Mouse (Mus musculus) spleen, postnatal 14 days (tissue): ENCODE measurements around the gene Agap1.

Experiments
- DNase-seq, 2 experiments: peaks; one replicate each; pipeline ENCODE4 v3.0.0; 2021 to 2022; ENCODE audit warnings: low spot score in 2 of 2

Gene Agap1

DNA sequence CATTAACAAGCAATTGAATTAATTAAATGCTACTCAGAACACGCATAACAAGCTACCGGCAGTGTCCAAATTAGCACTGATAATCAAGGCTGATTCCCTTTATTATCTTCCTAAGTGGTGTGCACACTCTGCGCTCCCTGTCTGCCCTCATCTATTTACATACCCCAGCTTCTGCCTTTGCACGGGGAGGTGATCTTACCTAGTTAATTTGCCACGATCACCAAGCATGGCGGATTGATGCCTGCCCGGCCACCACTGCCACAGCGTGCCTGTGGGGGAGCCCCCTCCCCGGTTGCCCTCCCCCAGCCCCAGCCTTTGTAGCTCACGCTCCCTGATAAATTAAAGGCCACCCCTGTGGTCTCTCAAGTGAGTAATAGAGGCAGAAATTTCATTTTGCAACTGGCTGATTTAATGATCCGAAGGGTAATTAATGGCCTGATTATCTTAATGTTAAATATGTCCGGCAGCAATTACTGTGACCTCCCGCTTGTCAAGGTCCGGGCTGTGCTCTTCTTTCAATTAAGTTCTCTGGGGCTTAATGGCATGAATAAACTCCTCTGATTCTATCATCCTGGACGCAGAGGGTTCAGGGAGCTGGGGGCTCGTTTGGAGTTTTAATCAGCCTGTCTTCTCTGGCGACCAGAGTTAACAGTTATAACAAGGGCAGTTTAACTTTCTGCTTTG is 393.9 kb downstream of the Agap1 start:
- DNase-seq, result no peak

DNA sequence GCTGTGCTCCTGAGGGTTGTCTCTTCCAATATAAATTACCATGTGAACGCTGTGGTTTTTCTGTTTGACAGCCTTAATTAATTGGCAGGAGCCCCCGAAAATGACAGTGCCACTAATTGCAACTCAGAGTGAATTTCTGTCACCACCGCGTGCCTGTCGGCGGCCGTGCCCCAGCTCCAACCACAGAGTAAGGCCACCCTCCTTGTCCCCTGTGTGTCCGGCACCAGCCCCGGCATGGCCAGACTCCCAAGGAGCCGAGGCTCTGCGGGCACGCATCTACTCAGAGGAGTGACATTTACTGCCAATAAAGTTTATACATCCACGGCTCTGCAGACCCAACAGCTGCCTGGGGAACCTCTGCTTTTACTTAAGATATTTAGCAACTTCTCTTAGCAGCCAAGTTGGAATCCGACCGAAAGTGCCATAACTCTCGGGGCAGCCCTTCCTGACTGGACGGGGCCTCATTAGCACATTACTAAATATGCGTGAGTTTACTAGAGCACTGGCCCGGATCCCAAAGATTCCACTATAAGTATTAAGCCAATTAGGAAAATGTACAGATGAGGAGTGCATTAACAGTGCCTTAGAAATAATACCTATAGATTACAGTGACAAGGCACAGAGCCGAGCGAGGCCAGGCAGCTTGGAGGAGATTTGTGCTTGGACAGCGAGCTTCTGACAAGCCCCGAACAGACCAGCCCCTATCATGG is 394.7 kb downstream of the Agap1 start:
- DNase-seq, result no peak

DNA sequence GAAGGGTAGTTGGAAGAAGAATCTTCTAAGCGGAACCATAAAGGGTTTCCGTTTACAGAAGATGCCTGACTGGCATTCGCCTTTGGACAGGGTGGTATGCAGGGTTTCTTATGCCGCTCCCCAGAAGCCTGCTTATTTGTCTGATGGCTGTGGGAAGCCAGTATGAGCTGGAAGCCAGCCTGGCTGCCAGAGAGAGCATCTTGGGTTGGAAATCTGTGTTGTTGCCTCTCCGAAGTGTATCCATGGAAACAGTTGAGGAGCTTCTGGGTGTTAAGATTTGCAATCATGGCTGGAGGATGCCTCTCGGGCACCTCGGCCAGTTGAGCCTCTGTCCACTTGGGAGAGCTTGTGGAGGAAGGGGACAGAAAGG is 395.2 kb downstream of the Agap1 start:
- no peak for DNase-seq

DNA sequence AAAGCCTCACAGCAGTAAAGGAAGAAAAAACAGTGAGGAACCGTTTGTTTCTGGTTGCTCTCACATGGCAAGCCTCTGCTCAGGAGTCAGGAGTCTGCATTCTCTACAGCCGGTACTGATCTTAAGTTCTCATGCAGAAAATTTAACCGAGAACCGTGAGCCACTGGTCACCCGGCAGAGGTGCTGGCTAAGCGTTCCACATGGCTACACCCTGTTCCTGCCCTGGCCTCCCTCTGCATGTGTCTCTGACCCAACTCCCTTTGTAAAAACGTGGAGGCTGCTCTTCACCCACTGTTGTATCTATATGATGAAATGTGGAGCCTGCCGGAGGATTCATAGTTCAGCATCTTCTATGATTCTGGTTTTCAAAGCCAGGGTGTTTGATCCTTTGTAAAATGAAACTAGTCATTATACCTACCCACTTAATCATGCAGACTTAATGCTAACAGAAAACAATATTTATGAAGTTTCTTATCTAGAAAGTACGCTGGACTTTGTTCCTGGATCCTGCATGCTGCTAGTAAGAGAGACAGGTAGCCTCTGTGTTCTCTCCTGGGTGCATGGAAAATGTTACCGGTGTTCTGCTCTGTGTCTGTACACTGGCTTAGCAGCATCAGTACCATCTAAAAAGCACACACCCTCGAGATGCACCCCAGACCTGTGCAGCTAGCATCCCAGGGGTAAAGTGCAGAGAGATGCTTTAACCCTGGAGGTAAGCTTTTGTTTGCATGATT is 396.2 kb downstream of the Agap1 start:
- DNase-seq, result no peak

DNA sequence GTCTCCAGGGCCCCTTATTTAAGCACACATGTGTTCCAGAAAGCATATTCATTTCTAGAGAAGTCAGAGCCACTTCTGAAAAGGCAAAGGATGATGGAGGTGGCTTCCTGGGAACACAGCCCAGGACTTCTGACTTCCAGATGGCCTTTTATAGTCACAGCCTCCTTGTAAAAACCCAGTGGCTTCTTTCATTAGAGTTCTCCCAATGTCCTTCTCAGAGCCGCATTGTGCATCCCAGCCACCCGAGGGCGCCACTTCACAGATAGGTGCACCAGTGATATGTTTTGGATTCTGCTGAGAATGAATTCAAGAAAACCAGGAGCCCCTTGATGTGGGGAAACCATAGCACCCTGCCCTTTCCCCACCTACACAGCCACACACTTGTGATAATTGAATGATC is 404.6 kb downstream of the Agap1 start:
- no peak for DNase-seq

DNA sequence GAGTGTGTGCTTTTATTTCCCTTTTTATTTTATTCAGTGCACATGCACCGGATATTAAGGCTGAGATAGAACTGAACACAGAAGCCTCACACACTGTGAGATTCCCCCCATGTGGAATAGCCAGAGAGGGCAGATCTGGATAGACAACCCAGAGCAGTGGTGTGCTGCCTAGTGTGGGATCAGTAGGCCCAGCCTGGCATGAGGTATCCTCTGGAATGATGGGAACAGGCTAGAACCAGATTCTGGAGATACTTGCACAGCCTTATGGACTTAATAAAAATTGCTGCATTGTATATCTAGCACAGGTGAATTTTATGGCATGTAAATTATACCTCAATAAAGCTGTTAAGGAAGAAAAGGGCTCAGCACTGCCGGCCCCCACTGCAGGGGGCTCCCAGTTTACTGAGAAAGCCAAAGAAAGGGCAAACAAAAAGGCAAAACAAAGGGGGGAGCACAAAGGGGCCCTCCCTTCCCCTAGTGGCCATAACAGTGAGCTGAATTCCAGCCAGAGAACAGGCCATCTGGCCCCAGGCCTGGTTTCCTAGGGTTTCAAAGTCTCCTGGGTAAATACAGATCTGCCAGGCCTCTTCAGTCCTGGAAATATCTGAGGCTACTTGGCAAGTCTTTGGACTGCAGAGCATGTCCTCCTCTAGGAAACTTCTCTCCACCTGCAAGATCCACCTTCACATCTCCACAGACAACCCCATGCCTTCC is 405.6 kb downstream of the Agap1 start:
- DNase-seq, result no peak

DNA sequence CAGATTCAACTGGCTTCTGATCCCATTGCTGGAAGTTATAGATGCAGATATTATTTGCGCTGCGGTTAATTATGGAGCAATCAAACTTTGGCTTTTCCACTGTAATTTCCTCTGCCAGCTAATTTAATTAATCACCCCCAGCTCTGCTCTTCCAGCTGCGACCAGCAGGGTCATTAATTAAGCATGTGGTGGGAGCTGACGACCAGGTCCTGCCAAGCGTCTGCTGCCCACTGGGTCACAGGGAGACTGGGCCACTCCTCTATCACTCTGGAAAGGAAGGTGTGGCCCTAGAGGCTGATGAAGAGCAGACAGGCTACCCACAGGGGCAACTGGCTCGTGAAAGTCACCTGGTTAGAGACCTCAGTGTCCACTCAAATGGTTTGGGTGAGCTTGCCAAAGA is 411.2 kb downstream of the Agap1 start:
- DNase-seq, result no peak

DNA sequence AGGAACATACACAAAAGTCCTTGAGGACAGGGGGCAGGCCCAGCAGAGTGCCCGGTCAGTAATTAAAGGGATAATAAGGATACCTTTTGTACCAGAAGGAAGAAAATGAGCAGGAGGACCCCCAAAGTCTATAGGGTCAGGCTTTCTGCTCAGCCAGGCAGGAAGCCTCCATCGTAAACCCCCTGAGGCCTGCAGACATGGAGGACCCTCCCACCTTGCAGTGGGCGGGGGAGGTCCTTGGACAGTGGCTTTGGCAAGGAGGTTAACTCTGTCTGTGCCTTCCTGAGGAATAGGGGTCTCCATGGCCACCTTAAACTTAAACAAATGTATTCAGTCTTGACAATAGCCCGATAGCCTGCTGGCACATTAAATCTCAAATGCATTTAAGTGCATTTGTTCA is 413.2 kb downstream of the Agap1 start:
- DNase-seq, result no peak

DNA sequence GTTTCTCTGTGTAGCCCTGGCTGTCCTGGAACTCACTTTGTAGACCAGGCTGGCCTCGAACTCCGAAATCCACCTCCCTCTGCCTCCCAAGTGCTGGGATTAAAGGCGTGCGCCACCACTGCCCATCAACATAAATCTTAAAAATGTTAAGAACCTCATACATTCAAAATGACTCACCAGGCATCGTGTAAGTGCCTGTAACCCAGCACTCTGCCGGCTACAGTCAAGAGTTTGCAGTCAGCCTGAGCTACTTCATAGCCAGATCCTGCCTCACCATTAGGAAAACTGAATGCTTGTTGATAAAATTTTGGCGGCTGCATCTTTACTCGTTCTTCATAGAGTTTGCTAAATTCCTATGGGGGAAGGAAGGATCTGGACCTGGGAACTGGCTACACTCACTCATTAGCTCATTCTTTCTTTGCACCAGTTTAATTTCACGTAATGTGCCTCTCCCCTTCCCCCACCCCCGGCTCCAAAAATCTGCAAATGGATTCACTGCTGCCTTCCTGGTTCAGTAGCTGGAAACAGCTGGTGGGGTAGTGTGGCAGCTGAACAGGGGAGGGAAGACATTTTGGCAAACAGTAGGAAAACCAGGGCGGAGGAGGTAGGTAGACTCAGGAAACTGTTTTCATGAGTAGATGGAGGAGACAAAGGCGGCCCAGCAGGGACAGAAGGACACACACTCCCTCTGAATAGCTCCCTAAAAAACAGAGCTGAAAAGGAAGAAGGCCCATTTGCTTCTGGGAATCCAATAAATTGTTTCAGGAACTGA is 415.7 kb downstream of the Agap1 start:
- DNase-seq, result no peak

DNA sequence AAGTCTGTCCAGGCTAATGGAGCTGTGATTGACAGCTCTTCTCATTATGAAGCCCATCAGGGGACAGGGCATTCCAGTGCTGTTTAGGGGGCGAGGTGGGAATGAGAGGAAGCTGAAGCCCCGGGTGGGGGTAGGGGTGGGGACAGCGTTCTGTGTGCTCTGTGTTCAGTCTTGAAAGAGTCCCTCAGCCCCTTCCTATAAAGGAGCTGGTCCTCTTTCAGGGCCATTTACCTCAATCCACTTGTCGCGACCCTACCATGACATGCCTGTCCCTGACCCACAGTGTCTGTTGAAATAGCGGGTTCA is 416.3 kb downstream of the Agap1 start:
- no peak for DNase-seq

DNA sequence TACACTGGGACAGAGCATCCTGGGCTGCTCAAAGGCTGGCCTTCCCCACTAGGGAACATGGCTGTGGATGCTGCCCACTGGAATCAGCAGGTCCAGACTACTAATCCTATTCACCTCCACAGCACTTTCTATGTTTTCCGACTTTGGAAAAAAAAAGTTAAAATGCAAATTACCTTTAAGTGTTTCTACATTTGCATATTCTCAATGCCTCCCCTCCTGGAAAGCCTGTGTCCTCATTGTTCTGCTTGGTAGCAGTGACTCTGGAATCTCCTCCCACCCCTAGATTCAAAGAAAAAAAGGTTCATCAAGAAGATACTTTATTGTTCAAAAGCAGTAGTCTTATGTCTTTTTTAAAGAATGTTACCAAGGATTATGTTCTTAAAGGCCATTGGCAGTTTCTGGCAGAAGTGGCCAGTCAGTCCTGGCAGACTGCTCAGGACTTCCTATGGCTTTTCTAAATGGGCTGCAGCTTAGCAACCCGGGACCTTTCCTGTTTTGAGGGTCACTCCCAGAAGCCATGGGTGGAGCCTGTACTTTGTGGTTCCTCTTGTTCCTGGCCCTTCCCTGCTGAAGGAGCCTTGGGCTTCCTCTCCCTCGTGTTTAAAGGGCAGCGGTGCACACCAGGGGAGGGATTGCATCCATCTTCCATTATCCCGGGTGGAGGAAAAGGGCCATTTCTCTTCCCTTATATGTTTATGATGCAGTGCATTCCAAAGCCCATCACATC is 421.9 kb downstream of the Agap1 start:
- DNase-seq, result no peak

DNA sequence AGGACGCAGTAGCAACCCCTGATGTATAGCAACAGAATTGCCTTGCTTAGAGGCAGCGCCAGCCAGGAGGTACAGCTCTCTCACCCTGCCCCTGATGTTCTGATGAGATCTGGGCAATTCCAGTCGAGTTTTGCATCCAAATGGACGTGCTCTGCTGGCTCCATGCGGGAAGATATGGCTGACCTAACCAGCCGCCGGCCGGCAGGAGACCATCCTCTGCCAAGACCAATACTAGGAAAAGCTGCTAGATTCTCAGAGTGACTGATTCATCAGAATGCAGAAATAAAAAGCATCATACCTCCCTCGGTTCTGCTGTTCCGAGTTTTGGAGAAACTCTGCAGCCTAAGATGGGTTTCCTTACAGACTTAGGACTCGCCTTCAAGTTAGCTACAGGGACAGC is 423.9 kb downstream of the Agap1 start:
- no peak for DNase-seq

DNA sequence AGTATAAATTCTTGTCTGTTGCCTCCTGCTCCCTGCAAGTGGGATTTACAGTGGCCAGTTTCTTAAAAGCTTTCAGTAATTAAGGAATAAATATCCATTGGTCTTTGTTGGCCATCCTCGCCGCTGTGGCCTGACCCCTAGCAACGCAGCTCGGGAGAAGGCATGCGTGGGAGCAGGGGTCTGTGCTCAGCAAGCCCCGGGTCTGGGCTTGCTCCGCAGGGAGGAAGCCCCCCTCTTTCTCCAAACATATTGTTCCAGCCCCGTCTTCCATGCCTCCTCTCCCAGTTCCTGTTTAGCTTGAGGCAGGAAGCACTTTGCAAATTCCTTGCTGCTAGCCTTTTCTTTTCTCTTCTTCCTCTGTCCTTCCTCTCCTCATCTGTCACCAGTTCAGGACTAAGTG is 425.6 kb downstream of the Agap1 start:
- no peak for DNase-seq

DNA sequence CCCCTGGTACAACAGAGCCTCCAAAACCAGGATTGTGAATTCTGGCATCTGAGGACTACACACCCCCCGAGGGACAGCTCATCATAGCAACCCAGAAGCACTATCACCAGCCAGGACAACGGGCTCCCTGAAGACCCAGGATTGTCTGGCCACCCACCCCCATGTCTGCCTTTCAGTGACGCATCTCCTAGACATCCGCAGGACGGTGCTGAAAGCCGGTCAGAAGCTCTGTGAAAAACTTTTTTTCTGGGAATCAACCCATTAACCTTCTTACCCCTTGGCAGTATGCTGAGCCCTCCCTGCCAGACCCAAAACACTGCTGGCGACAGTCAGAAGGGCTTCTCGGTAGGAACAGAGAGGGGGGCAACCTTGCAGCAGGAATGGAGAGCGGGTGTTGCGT is 426.2 kb downstream of the Agap1 start:
- DNase-seq, result no peak

DNA sequence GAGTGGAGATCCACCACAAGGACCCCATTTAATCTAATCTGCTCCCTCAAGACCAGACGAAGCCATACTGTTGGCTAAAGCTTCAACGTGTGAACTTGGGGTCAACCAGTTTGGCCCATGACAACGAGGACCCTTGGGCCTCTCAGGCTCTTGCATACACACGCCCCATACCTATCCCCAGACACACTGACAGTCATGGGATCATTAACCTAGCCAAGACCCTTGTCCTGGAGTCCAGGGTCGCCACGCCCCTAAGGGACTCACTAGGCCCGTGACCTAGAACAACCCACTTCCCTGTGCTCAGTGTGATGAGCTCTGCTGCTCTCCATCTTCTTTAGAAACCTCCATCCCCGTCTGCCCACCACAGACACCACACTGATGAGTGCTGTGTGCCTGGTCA is 429.7 kb downstream of the Agap1 start:
- no peak for DNase-seq

DNA sequence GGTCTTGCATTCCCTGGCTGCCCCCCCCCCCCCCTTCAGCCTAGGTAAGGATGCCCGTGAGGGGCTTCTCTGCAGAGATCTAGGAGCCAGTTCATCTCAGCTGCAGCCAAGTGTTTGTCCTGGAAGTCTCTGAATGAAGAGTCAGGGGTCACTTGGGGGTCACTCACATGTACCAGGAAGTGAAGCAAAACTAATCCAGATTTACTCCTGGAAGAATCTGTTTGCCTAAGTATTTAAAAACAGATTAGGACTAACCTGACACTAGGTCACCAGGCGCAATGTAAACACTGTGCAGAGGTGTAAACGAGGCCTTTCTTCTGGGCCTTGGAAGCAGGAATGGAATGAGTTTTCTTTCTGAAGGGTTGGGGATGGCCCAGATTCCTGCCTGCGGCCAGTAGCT is 431.1 kb downstream of the Agap1 start:
- DNase-seq, result no peak

DNA sequence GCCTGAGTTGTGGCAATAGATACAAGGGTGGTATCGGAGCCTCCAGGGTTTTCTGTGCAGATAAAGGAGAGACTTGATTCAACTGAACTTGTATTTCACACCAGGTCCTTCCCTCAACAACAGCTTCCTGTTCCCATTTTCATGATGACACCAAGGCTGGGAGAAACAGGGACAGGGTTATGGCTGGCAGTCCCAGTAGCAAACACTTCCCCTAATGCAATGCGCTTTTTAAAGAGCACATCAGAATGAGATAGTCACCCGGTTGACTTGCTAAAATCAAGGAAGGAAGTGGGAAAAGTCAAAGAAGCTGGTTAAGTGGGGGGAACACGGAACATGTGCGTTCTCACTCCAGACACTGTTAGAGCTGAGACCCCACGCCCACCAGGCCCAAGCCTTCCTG is 436.8 kb downstream of the Agap1 start:
- DNase-seq, result no peak

DNA sequence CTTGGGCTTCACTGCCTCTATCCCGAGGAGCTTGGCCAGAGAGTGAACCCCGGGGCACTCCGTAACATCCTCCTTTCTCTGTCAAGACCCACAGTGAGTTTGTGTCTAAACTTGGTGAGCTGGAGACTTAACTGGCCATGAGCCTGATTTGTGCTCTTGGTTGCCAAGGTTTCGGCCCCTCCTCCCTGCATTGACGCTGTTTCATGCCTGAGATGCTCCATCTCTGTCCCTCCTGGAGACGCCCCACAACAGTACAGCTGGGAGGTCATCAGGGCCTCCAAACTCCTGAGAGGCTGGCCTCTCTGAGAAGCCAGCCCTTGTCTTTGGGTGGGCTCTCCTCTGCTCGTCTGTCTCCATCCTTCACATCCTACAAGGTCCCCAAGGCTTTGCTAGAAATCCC is 437.7 kb downstream of the Agap1 start:
- no peak for DNase-seq

DNA sequence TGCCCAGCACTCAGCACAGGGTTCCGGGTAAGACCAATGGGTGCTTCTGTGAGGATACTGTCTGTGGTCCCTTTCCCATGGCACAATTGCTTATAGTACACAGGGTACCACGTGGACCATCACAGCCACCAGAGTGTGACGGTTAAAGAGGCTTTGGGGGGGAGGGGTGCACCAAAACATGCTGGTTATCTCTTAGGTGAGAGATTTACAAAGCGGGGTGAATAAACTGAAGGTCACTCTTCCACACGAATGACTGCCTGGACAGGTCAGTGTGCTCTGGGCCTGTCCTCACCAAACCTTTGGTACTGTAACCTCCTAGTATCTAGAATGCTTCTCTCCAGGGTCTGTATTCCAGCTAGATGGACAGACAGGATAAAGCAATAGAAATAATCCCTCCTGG is 441.2 kb downstream of the Agap1 start:
- DNase-seq, result no peak

DNA sequence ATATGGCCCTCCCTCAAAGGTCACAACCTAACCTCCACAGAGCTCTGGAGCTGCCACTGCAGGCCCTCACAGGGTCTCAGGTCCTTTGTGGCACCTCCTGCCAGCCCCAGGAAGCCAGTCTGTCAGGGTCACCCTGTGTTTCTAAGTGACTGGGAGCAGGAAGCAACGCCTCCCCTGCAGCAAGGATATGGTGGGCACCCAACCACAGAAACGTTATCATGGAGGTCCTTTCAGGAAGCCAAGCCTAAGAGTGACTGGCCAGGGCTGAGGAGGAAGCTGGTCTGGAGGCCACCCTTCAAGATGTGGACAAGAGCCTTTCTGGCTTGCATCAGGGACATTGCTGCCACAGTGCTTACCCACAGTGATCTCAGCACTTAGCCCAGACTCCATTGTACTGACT is 444.4 kb downstream of the Agap1 start:
- DNase-seq, result no peak

DNA sequence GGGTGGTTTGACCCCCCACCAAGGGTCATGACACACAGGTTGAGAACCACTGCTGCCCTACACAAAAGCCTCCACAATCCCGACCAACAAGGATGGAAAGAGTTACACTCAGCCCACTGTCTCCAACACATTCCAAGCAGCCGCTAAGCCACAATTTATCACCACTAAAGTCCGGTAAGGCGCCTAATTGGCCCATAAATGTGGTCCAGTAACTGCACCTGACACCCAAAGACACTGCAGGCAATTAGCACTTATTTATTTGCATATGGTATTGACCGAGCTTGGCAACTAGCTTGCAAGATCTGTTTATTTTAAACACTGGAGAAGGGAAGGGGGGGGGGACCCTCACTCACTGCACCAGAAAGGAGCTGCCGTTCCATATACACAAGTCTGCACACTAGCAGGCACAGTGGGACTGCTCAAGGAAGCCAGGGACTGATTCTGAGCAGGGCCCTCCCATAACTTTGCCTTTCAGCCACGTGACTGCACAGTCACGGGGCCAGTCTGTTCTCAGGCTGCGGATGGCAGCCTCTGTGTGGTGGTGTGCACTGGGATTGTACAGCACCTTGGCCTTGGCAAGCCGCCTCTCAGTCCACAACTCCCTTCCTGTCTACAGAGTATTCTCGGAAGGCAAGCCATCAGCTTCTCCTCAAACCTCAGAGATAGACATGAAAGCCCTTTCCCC is 445.3 kb downstream of the Agap1 start:
- no peak for DNase-seq
